Mouse (Mus musculus): ENCODE measurements at regions not wholly inside any gene's neighbourhood (a gene's known extent, or its start where the extent isn't known, plus 50 kb on each side); places are given as distances from the start of the nearest gene placed in this dataset.
"Not testable (repeated sequence)": the region's sequence is repeated elsewhere in the genome, so short reads cannot be mapped to it uniquely, and the experiment has no call there.

DNA sequence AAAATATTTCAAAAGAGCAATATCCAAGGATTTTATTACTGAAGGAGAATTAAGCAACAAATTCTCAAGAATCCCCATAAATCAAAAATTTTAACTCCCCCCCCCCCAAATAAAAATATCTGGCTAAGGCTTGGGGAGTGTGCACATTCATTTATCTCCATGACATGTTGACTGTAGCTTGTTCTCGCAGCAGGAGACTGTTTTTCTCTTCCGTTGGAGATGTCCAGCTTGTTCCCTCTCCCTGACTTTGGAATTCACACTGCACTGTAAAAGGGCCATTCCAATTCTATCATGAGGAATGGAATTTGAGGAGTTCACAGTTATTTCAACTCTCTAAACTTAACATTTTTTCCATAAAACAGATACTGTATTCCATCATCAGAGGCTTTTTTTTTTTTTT, 204.1 kb downstream of the Fgf9 start:
- WGBS, result 77% methylated on average over 2 of the region's 2 CpGs

DNA sequence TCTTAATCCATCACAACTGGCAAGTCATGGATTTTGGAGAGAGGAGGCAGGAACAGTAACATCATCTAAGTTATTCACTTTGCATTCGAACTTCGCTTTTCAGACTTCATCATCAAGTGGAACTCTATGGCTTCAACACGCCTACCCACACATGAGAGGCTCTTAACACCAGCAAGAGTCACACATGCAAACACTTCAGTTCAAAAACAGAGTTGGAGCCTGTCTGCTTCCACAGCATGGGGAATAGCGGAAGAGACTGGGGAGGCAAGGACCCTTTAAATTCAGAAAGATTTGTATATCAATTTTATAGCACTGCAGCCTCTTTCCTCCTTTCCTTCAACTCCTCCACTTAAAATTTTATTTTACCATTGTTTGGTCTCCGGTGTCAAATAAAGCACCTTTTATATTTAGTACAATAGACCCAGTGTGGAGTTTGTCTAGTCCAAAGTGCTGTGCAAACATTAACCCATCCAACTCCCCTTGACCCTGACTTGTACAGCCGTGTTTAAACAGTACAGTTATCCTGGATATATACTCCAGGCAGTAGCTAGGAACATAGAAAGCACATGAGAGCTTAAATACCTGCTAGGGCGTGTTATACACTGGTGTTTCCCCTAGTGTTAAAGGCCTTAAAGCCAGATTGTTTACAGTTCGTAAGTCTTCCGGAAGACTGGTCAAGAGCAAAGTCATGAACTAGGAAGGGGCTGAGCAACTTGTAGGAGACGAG, 203.5 kb downstream of the Fgf9 start:
- Histone ChIP-seq H3K9me3 (no peaks in the 10 kb centered on the region), H3K4me3 (no peak overlapping the region), H3K36me3 (no peaks in the 10 kb centered on the region), H3K27ac (no peak overlapping the region; the same call in 1 of the 2 replicates), H3K9ac (no peak overlapping the region), H3K4me1 (peaks cover 19% of the 10 kb centered on the region; the same call in 1 of the 2 replicates), H3K27me3 (peaks cover 3% of the 10 kb centered on the region; the same call in 1 of the 2 replicates), H3K4me2 (replicated peaks) (no peak overlapping the region)
- WGBS, result 66% methylated on average over 10 of the region's 10 CpGs
- ATAC-seq (ENCODE audit: low FRiP score, low read depth), result no peak

More for the DNA sequence above, 204.1 kb downstream of the Fgf9 start:
- not testable (repeated sequence) for H3K4me2 ChIP-seq (replicated peaks); ATAC-seq (ENCODE audit: low FRiP score, low read depth); H3K4me3 ChIP-seq; H3K27ac ChIP-seq; H3K36me3 ChIP-seq; H3K9me3 ChIP-seq; H3K27me3 ChIP-seq; H3K9ac ChIP-seq
- H3K4me1 ChIP-seq, result peaks cover 19% of the 10 kb centered on the region; the same call in 1 of the 2 replicates

DNA sequence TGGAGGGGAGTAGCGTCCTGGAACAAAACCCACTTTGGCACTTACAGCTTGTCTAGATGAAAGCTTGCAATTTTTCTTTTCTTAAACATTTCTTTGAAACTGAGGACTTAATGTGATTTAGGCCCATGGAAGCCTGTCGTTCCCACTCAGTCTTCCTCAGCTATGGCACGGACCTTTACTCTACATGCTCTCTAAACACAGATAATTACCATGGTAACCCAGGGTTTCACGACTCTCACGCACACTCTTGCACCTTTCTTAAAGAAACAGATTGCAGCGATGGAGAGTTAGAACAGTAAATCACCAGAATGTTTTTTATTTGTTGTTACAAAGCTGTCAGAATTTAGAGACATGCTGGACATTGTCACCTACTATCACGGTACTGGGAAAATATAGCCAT, 195.0 kb downstream of the Fgf9 start:
- H3K4me3 ChIP-seq, result no peak overlapping the region
- H3K36me3 ChIP-seq, result no peaks in the 10 kb centered on the region
- no peak overlapping the region for H3K9ac ChIP-seq
- no peak overlapping the region for H3K4me2 ChIP-seq (replicated peaks)
- H3K4me1 ChIP-seq, result no peaks in the 10 kb centered on the region
- 31% methylated on average over 7 of the region's 7 CpGs for whole genome bisulfite sequencing
- peaks cover 6% of the 10 kb centered on the region; the same call in 1 of the 2 replicates for H3K9me3 ChIP-seq
- no peaks in the 10 kb centered on the region for H3K27me3 ChIP-seq
- ATAC-seq (ENCODE audit: low FRiP score, low read depth), result no peak
- H3K27ac ChIP-seq, result no peak overlapping the region

DNA sequence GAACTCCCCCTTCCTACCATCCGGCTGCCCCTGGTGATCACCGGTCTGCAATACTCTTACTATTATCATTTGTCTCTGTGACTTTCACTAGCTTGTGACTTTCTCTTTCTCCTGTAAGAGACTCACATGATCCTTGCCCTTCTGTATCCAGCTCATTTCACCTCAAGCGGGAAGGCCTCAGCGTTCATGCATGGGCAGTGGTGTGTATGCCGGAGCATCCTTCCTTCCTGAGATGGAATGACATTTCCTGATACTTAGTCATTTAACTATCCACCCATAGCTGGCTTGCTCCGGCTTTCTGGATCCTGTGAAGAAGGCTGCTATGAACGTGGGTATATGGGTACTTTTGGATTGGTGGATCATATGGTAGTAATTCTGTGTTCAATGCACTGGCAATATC, 194.1 kb downstream of the Fgf9 start:
- Histone ChIP-seq H3K4me1 (no peaks in the 10 kb centered on the region), H3K9ac (no peak overlapping the region), H3K27me3 (no peaks in the 10 kb centered on the region), H3K36me3 (no peaks in the 10 kb centered on the region), H3K9me3 (peaks cover 6% of the 10 kb centered on the region; the same call in 1 of the 2 replicates), H3K27ac (no peak overlapping the region), H3K4me3 (no peak overlapping the region), H3K4me2 (replicated peaks) (no peak overlapping the region)
- ATAC-seq (ENCODE audit: low FRiP score, low read depth), result no peak
- 71% methylated on average over 7 of the region's 7 CpGs for WGBS

DNA sequence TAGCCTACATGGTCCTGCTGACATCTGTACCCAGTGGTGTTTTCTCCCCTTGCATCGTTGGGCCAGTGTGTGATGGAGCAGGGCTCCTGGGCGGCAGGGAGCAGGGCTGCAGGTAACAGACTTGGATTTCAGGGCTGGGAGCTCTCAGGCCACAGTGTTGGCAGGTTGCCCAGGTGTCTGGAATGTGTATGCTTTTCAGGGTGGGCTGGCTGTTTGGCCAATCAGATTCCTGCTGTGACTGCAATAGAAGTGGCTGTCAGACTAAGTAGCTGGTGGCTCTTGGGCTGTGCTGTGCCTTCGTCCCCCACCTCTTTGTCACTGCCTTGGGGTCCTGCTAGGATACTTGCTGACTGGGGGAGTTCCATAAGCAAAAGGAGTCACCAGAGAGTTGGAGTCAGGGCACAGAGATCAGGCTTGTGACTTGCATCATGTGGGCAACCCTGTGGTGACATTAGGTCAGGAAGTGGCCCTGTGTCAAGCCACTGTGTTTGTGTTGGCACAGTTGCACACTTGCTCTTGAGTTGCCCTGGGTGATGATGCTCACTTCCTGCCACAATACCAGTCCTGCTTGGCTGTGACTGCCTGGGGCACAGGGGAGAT, 183.1 kb downstream of the Fgf9 start:
- Histone ChIP-seq H3K4me3 (no peak overlapping the region), H3K27ac (peak overlapping the region; percentile 63), H3K36me3 (no peaks in the 10 kb centered on the region), H3K4me2 (replicated peaks) (no peak overlapping the region), H3K9ac (no peak overlapping the region), H3K9me3 (no peaks in the 10 kb centered on the region), H3K4me1 (peaks cover 12% of the 10 kb centered on the region), H3K27me3 (no peaks in the 10 kb centered on the region)
- ATAC-seq (ENCODE audit: low FRiP score, low read depth), result peak; percentile 88
- 13% methylated on average over 3 of the region's 3 CpGs for WGBS

DNA sequence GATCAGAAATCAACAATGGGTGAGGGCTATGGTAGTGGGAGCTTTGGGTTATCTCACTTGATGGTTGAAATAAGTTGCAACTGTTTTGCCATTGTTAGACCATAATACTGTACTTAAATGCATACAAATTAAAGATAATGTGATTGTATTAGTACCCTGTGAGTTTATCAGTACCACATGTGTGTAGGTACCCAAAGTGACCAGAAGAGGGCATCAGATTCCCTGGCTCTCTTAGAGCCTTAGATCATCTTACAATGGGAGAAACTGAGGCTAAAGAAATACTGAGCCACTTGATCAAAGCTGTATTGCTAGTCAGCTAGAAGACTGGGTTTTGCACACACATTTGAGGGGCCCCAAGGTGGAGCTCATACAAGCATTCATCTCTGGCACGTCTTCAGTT, 155.5 kb downstream of the Fgf9 start:
- H3K4me3 ChIP-seq, result no peak overlapping the region
- H3K4me2 ChIP-seq (replicated peaks), result no peak overlapping the region
- H3K9me3 ChIP-seq, result 0 out of 2 replicates have a peak, but pooled peaks cover 4% of the 10 kb centered on the region
- no peak overlapping the region for H3K9ac ChIP-seq
- no peaks in the 10 kb centered on the region for H3K27me3 ChIP-seq
- no peak overlapping the region for H3K27ac ChIP-seq
- no peaks in the 10 kb centered on the region for H3K36me3 ChIP-seq
- H3K4me1 ChIP-seq, result no peaks in the 10 kb centered on the region
- WGBS, result 90% methylated on average over 1 of the region's 1 CpGs
- ATAC-seq (ENCODE audit: low FRiP score, low read depth), result no peak

DNA sequence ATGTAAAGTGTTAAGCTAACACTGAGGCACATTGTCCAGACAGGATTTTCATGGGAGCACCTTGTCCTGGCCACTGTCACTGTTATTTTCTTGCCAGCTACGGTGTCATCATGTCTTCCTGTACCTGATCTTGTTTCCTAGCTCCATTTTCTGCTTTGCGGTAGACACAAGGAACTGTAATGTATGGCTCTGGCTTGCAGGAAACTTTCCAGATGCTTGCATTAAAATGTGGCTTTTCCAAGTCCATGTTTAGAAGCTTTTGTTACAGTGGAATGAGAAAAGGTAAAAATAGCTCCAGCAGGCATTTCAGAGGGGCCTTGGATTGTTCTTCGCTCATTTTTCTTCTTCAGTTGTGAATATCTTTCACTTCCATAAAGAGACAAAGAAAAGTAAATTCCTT, 154.1 kb downstream of the Fgf9 start:
- no peaks in the 10 kb centered on the region for H3K27me3 ChIP-seq
- no peak overlapping the region for H3K27ac ChIP-seq
- WGBS, result 77% methylated on average over 3 of the region's 3 CpGs
- no peak overlapping the region for H3K4me2 ChIP-seq (replicated peaks)
- H3K36me3 ChIP-seq, result no peaks in the 10 kb centered on the region
- 0 out of 2 replicates have a peak, but pooled peaks cover 4% of the 10 kb centered on the region for H3K9me3 ChIP-seq
- no peaks in the 10 kb centered on the region for H3K4me1 ChIP-seq
- no peak overlapping the region for H3K4me3 ChIP-seq
- no peak overlapping the region for H3K9ac ChIP-seq
- ATAC-seq (ENCODE audit: low FRiP score, low read depth), result no peak

DNA sequence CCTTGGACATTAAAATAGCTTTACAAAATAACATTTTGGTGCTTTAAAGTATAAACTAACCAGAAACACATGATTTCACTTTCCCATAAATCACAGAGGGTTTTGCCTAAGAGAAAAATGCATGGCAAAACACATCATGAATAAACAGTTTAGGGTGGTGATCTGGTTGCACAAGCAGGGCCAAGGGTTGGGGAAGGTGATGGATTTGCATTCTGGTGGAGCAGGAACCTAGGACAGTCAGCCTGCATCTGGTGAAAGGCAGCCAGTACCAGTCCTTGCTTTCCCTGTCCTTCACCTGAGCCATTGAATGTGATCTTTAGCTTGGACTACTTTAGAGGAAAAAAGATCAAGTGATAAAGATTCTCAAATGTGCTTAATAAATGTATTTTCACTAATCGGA, 138.1 kb downstream of the Fgf9 start:
- Histone ChIP-seq H3K27ac (no peak overlapping the region), H3K36me3 (no peaks in the 10 kb centered on the region), H3K27me3 (no peaks in the 10 kb centered on the region), H3K9me3 (no peaks in the 10 kb centered on the region), H3K4me3 (no peak overlapping the region), H3K9ac (no peak overlapping the region), H3K4me1 (no peaks in the 10 kb centered on the region), H3K4me2 (replicated peaks) (no peak overlapping the region)
- no peak for ATAC-seq (ENCODE audit: low FRiP score, low read depth)
- 84% methylated on average over 1 of the region's 1 CpGs for WGBS

DNA sequence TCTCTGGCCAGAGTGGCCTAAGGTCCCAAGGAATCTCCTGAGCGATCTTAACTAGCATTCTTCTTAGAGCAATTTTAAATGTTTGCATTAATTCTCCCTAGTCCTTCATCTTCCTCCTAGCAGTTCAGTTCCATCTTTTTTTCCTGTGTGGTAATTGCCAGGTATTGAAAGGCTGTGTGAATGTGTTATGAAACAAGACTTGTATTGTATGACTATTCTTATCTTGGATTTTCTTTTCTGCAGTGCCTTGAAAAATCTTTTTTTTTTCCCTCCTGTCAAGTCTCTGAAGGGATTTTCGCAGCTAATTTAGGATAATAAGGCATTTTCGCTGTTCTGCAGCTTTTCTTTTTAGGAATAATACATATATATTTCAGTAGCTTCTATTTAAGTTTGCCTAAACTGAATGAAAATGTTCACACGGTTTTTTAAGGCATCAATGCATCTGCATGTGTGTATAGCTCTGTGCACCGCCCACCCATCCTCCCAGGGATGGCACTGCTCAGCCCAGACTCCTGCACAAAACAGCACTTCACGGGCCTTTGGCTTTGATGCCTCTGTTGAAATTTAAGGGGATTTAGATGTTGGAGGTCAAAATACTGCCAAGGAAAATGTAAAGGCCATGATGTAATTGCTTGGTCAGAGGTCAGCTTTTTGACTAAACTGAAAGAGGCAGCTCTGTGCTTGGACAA, 132.4 kb downstream of the Fgf9 start:
- no peaks in the 10 kb centered on the region for H3K4me1 ChIP-seq
- 72% methylated on average over 6 of the region's 6 CpGs for WGBS
- H3K9ac ChIP-seq, result no peak overlapping the region
- H3K9me3 ChIP-seq, result no peaks in the 10 kb centered on the region
- ATAC-seq (ENCODE audit: low FRiP score, low read depth), result no peak
- no peaks in the 10 kb centered on the region for H3K27me3 ChIP-seq
- H3K4me2 ChIP-seq (replicated peaks), result no peak overlapping the region
- no peak overlapping the region for H3K27ac ChIP-seq
- no peaks in the 10 kb centered on the region for H3K36me3 ChIP-seq
- H3K4me3 ChIP-seq, result no peak overlapping the region

DNA sequence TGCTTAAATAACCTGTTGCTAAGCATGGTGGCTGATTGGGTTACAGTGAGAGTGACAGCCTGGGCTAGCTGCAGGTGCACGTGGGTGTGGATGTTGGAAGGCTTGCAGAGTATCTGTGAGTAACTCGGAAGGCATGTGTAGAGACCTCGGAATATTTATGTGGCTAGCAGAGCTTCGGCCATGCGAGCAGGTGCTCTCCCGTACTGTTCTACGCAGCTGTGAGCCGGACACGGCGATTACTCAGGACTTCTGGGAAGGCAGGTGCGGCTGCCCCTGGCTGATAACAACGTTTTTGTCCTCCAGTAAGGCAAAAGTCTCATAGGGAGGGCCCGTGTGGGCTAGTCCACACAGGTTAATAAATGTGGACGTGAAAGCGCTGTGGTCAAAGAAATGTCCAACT, 119.6 kb downstream of the Fgf9 start:
- Histone ChIP-seq H3K36me3 (no peaks in the 10 kb centered on the region), H3K27ac (no peak overlapping the region), H3K9me3 (no peaks in the 10 kb centered on the region), H3K4me1 (no peaks in the 10 kb centered on the region), H3K27me3 (no peaks in the 10 kb centered on the region), H3K4me3 (no peak overlapping the region), H3K4me2 (replicated peaks) (no peak overlapping the region), H3K9ac (no peak overlapping the region)
- 68% methylated on average over 15 of the region's 15 CpGs for WGBS
- ATAC-seq (ENCODE audit: low FRiP score, low read depth), result no peak

DNA sequence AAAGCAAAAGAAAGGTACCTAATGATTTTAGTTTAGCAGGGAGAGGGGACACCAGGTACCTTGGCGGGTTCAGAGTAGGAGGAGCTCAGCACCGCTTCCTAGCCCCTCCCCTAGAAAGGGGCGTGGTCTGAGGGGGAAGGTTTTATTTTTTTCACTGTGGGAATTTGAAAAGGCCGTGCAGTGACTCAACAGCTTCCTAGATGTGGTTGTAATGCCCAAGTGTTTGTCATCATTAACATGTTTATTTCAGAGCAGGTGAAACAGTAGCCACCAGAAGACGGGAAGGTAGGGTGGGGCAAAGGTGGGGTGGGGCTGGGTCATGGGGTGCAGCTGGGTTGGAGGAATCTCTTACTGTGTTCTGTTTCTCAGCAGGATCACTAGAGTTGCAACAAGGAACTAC, 112.5 kb downstream of the Fgf9 start:
- no peaks in the 10 kb centered on the region for H3K27me3 ChIP-seq
- H3K36me3 ChIP-seq, result no peaks in the 10 kb centered on the region
- no peak overlapping the region for H3K4me2 ChIP-seq (replicated peaks)
- H3K9me3 ChIP-seq, result 0 out of 2 replicates have a peak, but pooled peaks cover 4% of the 10 kb centered on the region
- H3K27ac ChIP-seq, result no peak overlapping the region
- no peak overlapping the region for H3K4me3 ChIP-seq
- WGBS, result 62% methylated on average over 5 of the region's 5 CpGs
- H3K4me1 ChIP-seq, result no peaks in the 10 kb centered on the region
- no peak for ATAC-seq (ENCODE audit: low FRiP score, low read depth)
- no peak overlapping the region for H3K9ac ChIP-seq

DNA sequence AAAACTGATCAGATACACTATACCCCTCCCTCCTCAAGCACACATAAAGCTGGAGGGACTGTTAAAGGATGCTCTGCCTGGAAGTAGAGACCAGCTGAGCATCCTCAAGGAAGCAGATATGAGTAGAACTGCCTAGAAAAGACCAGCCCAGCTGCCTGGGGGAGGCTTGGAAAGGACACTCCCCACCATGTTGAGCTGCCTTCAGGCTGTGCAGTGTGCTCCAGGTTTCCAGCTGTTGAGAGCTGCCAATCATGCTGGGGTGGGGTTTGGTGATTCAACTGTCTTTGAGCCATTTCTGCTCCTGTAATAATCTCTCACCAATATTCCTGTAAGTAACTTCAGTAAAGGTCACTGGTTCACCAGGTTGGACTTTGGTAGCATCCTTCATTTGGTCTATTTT, 110.4 kb downstream of the Fgf9 start:
- Histone ChIP-seq H3K27ac (no peak overlapping the region), H3K36me3 (no peaks in the 10 kb centered on the region), H3K4me3 (no peak overlapping the region), H3K4me2 (replicated peaks) (no peak overlapping the region), H3K4me1 (0 out of 2 replicates have a peak, but pooled peaks cover 2% of the 10 kb centered on the region), H3K27me3 (no peaks in the 10 kb centered on the region), H3K9me3 (0 out of 2 replicates have a peak, but pooled peaks cover 4% of the 10 kb centered on the region), H3K9ac (no peak overlapping the region)
- no peak for ATAC-seq (ENCODE audit: low FRiP score, low read depth)

Measured in limb, embryonic 13.5 days (tissue).